Mouse (Mus musculus) cortical plate, adult 2 months (tissue): ENCODE results near the gene Sdsl.

Experiments used
- CTCF ChIP-seq: fragments of 200-500 bp; IDR thresholded peaks from 2 replicates; pipeline ENCODE4 v1.5.1; 2011; ENCODE audit warnings: mild to moderate bottlenecking, control low read depth, low read length; ENCODE audit not compliant: insufficient read depth; ENCODE audit errors: extremely low read depth
- POLR2A ChIP-seq: fragments of 200-500 bp; IDR thresholded peaks from 2 replicates; pipeline ENCODE4 v1.6.1; 2011; ENCODE audit warnings: mild to moderate bottlenecking, low read length, control low read depth; ENCODE audit not compliant: insufficient read depth; ENCODE audit errors: extremely low read depth

- no peak for TF ChIP-seq POLR2A
- no peak for TF ChIP-seq CTCF
Observed at GRCm38 (mm10) chr5:120477993-120478392, 5.4 kb upstream of the Sdsl start.
